Mouse (Mus musculus): ENCODE data around the gene Mrpl36. TPM values are rescaled to one million over a fixed set of nuclear protein-coding genes. Genes with fewer than 3 reads are reported as not detected.

Gene Mrpl36
- polyA plus RNA-seq, 1 experiment from 2014 or later: 84.2 TPM

DNA sequence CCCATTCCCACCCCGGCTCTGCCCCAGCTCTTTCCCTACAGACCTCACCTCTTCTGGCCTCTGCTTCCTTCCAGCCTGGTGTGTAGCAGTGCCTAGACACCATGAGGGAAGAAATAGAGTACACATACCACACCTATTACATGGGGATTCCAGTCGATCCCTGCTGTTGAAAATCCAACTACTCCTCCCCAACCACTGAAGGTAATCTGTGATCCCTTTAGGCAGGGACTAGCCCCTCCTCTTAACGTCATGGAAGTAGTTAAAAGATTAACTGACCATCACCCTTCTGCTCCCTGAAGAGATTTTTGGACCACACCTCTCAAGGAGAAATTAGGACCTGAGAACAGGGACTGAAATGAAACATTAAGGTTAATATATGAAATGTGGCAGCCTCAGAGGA, 18.9 kb downstream of the Mrpl36 start:
- 82% methylated on average over 3 of the region's 3 CpGs for WGBS
- Histone ChIP-seq H3K36me3 (no peaks in the 10 kb centered on the region), H3K4me1 (no peaks in the 10 kb centered on the region), H3K4me2 (no peak overlapping the region), H3K27ac (replicated peaks) (no peak overlapping the region), H3K9ac (replicated peaks) (no peak overlapping the region), H3K9me3 (replicated peaks) (no peaks in the 10 kb centered on the region), H3K4me3 (replicated peaks) (no peak overlapping the region), H3K27me3 (replicated peaks) (no peaks in the 10 kb centered on the region)
- no peak for ATAC-seq (ENCODE audit: low FRiP score)

DNA sequence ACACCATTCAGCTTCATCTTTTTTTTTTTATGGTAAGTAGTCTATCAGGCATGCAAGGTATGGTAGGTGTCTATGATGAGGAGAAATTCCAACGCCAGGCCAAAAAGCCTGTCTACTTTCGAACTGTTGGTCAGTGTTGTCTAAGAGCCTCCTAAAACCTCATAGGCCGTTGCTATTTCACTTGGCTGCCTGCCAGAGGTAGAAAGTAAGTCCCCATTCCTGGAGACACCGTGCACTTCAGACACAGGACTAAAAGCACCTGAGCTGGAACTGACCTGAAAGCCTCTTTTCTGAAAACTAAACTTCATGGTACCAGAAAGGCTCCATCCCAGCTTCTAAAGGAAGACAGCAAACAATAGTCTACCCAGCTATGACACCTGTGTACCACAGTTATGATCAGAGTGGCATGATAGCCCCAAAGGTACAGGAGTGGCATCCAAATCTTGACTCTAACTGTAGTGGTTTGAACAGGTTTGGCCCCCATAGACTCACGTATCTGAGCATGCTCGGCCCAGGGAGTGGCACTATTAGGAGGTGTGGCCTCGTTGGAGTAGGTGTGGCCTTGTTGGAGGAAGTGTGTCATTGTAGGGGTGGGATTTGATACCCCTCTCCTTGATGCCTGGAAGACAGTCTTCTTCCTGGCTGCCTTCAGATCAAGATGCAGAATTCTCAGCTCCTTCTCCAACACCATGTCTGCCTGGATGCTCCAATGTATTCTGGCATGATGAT, 19.8 kb downstream of the Mrpl36 start:
- H3K4me2 ChIP-seq: no peak overlapping the region
- H3K9ac ChIP-seq (replicated peaks): no peak overlapping the region
- no peaks in the 10 kb centered on the region for H3K36me3 ChIP-seq
- no peak overlapping the region for H3K4me3 ChIP-seq (replicated peaks)
- no peaks in the 10 kb centered on the region for H3K4me1 ChIP-seq
- no peak overlapping the region for H3K27ac ChIP-seq (replicated peaks)
- H3K9me3 ChIP-seq (replicated peaks): no peaks in the 10 kb centered on the region
- H3K27me3 ChIP-seq (replicated peaks): no peaks in the 10 kb centered on the region
- WGBS: 87% methylated on average over 7 of the region's 7 CpGs
- ATAC-seq (ENCODE audit: low FRiP score): no peak

DNA sequence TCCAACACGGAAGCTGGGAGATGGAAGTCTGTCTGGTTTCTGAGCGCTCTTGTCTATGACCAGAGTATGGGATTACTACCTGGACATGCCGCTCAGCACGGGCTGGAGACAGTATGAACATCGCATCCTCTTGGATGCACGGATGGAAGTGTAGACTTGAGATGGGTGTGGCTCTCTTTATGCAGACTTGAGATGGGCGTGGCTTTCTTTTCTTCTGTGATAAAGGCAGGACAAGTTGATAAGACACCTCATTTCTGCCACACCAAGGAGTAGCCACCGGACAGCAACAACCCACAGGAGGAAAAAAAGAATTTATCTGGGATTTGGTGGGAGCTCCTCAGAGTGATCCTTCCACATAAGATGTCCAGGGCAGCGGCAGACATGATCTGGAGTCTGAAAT, 22.4 kb downstream of the Mrpl36 start:
- Histone ChIP-seq H3K9ac (replicated peaks) (no peak overlapping the region), H3K36me3 (no peaks in the 10 kb centered on the region), H3K9me3 (replicated peaks) (no peaks in the 10 kb centered on the region), H3K4me3 (replicated peaks) (no peak overlapping the region), H3K27ac (replicated peaks) (no peak overlapping the region), H3K4me2 (no peak overlapping the region), H3K4me1 (no peaks in the 10 kb centered on the region), H3K27me3 (replicated peaks) (no peaks in the 10 kb centered on the region)
- WGBS: 87% methylated on average over 9 of the region's 9 CpGs
- no peak for ATAC-seq (ENCODE audit: low FRiP score)

DNA sequence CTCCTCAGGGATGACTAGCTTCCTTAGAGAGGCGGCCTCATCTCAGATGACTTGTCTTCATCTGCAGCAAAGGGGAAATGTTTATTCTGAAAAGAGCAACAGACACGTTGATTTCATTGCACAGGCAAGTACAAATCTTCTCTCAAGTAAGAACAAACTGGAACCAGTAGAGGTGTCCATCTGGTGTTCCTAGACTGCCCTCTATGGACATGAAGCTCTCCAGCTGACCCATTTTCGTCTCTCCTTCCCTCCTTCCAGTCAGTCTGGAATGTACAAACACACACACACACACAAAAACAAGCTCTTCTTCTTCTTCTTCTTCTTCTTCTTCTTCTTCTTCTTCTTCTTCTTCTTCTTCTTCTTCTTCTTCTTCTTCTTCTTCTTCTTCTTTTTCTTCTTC, 23.6 kb downstream of the Mrpl36 start:
- Histone ChIP-seq H3K4me3 (replicated peaks) (no peak overlapping the region), H3K27me3 (replicated peaks) (no peaks in the 10 kb centered on the region), H3K9ac (replicated peaks) (no peak overlapping the region), H3K36me3 (no peaks in the 10 kb centered on the region), H3K9me3 (replicated peaks) (no peaks in the 10 kb centered on the region), H3K27ac (replicated peaks) (no peak overlapping the region), H3K4me1 (no peaks in the 10 kb centered on the region), H3K4me2 (no peak overlapping the region)
- ATAC-seq (ENCODE audit: low FRiP score): no peak
- 76% methylated on average over 3 of the region's 3 CpGs for WGBS

DNA sequence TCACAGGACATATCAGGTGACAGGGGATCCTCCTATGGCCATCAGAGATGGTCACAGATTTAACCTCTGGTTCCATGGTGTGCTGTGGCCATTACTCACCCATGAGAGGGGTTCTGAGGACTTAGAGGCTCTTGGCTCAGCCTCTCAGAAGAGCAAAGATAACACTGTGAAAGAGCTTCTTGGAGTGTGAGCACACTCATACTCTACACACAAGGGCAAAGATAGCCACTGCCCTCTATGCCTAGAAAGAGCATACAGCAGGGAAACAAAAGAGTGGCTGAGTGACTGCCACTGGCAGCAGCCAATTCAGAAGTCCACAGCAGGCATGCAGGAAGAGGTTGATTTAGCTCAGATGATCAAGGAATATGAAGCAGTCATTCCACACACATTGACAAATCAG, 24.2 kb downstream of the Mrpl36 start:
- no peak overlapping the region for H3K4me2 ChIP-seq
- no peak overlapping the region for H3K9ac ChIP-seq (replicated peaks)
- no peaks in the 10 kb centered on the region for H3K9me3 ChIP-seq (replicated peaks)
- no peak for ATAC-seq (ENCODE audit: low FRiP score)
- no peak overlapping the region for H3K27ac ChIP-seq (replicated peaks)
- no peaks in the 10 kb centered on the region for H3K27me3 ChIP-seq (replicated peaks)
- no peaks in the 10 kb centered on the region for H3K4me1 ChIP-seq
- H3K4me3 ChIP-seq (replicated peaks): no peak overlapping the region
- H3K36me3 ChIP-seq: no peaks in the 10 kb centered on the region

DNA sequence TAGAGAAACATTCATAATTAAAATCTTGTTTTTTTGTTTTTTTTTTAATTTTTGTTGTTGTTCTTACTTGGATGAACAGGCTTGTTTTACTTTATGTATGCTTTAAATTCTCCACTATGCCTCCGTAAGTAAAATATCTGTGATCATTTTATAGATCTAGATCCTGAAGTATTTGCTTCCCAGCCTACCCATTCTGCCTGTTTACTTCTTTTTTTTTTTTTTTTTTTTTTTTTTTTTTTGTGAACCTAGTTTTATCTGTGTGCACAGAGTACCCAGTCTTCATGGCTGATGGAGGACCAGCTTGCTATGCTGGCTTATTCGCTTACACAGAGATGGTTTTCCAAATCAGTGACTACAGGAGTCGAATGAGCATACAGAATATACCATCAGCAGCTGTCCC, 28.8 kb downstream of the Mrpl36 start:
- H3K4me1 ChIP-seq: no peaks in the 10 kb centered on the region
- 89% methylated on average over 3 of the region's 3 CpGs for WGBS
- no peaks in the 10 kb centered on the region for H3K27me3 ChIP-seq (replicated peaks)
- H3K4me3 ChIP-seq (replicated peaks): no peak overlapping the region
- H3K36me3 ChIP-seq: no peaks in the 10 kb centered on the region
- no peak for ATAC-seq (ENCODE audit: low FRiP score)
- H3K4me2 ChIP-seq: no peak overlapping the region
- no peak overlapping the region for H3K27ac ChIP-seq (replicated peaks)
- H3K9ac ChIP-seq (replicated peaks): no peak overlapping the region
- H3K9me3 ChIP-seq (replicated peaks): no peaks in the 10 kb centered on the region

DNA sequence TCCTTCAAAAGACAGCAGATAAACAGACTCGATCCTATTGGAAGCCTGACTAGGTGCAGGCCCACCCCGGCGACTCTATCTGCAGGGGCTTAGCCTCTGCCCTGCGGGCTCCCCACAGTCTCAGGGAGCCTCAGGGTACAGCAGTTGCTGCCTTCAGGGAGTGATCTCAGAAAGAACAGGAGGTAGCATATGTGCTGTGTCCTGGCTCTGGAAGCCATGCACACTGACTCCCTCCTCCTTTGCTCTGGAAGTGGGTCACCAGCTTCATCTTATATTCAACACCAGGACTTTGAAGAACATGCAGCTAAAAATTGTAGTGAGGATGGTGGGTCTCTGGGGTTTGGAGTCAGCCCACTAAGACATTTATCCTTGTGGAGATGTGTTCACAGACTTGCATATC, 45.1 kb downstream of the Mrpl36 start:
- H3K4me1 ChIP-seq: 0 out of 2 replicates have a peak, but pooled peaks cover 2% of the 10 kb centered on the region
- no peak for ATAC-seq (ENCODE audit: low FRiP score)
- H3K27ac ChIP-seq (replicated peaks): no peak overlapping the region
- H3K36me3 ChIP-seq: no peaks in the 10 kb centered on the region
- H3K4me3 ChIP-seq (replicated peaks): no peak overlapping the region
- no peaks in the 10 kb centered on the region for H3K9me3 ChIP-seq (replicated peaks)
- H3K9ac ChIP-seq (replicated peaks): no peak overlapping the region
- no peak overlapping the region for H3K4me2 ChIP-seq
- no peaks in the 10 kb centered on the region for H3K27me3 ChIP-seq (replicated peaks)
- WGBS: 85% methylated on average over 4 of the region's 4 CpGs

DNA sequence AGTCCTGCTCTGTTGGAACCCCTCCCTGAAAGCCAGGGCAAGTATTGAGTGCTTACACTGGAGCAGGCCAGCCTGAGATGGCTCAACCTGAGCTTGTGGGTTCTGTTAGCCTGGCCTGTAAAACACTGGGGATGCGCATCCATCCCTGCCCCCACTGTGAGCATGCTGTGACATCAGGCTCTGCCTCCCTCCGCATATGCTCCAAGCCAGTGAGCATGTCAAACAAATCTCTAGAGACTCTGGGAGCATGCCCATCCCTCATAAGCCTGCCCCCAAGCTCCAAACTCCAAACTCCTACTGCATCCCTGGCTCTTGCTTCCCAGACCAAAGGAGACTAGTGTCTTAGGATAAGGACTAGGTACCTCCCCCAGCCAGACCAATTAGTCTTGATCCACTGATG, 46.3 kb downstream of the Mrpl36 start:
- Histone ChIP-seq H3K27me3 (replicated peaks) (no peaks in the 10 kb centered on the region), H3K36me3 (no peaks in the 10 kb centered on the region), H3K27ac (replicated peaks) (no peak overlapping the region), H3K4me1 (0 out of 2 replicates have a peak, but pooled peaks cover 2% of the 10 kb centered on the region), H3K4me3 (replicated peaks) (no peak overlapping the region), H3K9ac (replicated peaks) (no peak overlapping the region), H3K4me2 (no peak overlapping the region), H3K9me3 (replicated peaks) (no peaks in the 10 kb centered on the region)
- WGBS: 48% methylated on average over 2 of the region's 2 CpGs
- no peak for ATAC-seq (ENCODE audit: low FRiP score)

DNA sequence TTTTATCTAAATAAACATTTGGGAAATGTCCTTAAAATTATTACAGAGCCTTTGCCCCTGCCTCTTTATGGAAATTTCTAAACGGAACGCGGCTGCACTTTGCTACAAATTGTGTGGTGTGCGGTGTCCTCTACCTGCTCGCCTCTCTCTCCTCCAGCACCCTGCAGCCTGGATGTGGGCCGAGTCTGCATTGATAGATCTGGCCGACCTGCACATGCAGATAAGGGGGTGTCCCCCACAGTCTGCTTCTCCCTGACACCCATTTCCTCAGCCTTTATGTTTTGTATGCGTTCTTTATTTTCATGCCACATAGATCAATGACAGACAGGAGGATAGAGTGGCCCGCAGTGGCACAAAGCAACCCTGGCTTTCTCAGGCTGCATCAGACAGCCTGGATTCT, 49.3 kb downstream of the Mrpl36 start:
- Histone ChIP-seq H3K27me3 (replicated peaks) (no peaks in the 10 kb centered on the region), H3K4me1 (0 out of 2 replicates have a peak, but pooled peaks cover 2% of the 10 kb centered on the region), H3K9me3 (replicated peaks) (no peaks in the 10 kb centered on the region), H3K4me3 (replicated peaks) (no peak overlapping the region), H3K9ac (replicated peaks) (no peak overlapping the region), H3K4me2 (no peak overlapping the region), H3K36me3 (no peaks in the 10 kb centered on the region), H3K27ac (replicated peaks) (no peak overlapping the region)
- WGBS: 76% methylated on average over 9 of the region's 9 CpGs
- no peak for ATAC-seq (ENCODE audit: low FRiP score)

Other genes with a start within 250 kb of the Mrpl36 start
- 1.3 and 1.5 TPM in 2 replicates for gene Irx4, start 68.0 kb upstream of the Mrpl36 start, polyA plus RNA-seq (2015; fragmentation: Nextera tagmentation; extraction: Ambion mirVana)
- gene Ndufs6, start within 50 bp of the Mrpl36 start, polyA plus RNA-seq (2015; fragmentation: Nextera tagmentation; extraction: Ambion mirVana): 437 and 462 TPM in 2 replicates
- 51.7 and 62.6 TPM in 2 replicates for gene Lpcat1, start 138.7 kb downstream of the Mrpl36 start, polyA plus RNA-seq (2015; fragmentation: Nextera tagmentation; extraction: Ambion mirVana)
- gene Slc6a3, start 208.2 kb downstream of the Mrpl36 start, polyA plus RNA-seq (2015; fragmentation: Nextera tagmentation; extraction: Ambion mirVana): 0.10 and 0.15 TPM in 2 replicates